Mouse (Mus musculus): ENCODE measurements around the gene Slc35a1.
A peak's percentile ranks its signal among the peaks of the same experiment; 100 is the strongest.
"Not testable (repeated sequence)": the region's sequence is repeated elsewhere in the genome, so short reads cannot be mapped to it uniquely, and the experiment has no call there.

The Slc35a1 gene

GRCm38 (mm10) chr4:34686874-34687567, at the start of gene Slc35a1:
Slc35a1 (minus strand) TSS chr4:34687438.
- peak; percentile 93 for DNase-seq

DNA sequence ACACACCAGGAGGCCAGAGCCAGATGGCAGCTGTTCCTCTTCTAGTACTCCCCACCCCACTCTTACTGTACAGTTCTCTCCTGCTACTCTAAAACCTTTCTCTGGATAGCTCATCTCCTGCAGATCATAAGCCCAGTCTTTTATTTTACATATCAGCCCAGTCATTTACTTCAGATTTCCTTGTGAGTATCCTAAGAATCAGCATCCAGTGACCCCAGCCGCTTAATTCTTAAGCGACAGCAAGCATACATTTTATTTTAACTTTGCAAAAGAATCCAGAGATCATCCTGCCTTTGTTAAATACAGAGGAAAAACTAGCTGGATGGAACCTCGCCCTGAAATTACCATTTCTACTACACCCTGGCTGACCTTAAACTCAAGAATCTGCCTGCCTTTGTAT, 47.2 kb upstream of the Slc35a1 start:
- no peak for DNase-seq

- not testable (repeated sequence) for DNase-seq
Observed at GRCm38 (mm10) chr4:34733415-34733814, 46.2 kb upstream of the Slc35a1 start.

DNA sequence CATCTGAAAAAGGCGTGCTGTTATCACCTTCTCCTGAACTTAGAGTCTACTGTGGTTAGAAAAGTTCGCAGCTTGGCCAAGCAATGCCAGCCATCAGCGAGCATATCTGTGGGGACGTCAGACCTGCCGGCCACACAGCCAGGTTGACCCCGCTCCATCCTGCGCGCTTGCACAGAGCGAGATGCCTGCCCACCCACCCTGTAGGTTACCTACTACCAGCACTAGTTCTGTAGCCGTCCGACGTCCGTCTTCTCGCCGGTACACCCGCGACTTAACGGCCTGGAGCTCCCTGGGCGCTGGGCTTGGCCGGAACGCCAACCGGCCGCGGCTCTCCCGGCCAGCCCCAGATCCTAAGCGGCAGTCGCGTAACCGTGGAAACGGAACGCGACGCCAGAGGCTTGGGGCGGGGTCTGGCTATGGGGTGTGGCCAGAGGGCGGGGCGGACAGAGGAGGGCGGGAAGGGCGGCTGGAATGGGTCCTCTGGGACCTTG, 42.7 kb upstream of the Slc35a1 start, which contains the start of gene Cfap206:
Gene Cfap206, minus strand, starts transcription at position 356 of the 491 bp plus-strand sequence.
- peak; percentile 59 for DNase-seq

GRCm38 (mm10) chr4:34725710-34726109, 38.5 kb upstream of the Slc35a1 start:
- DNase-seq: not testable (repeated sequence)

GRCm38 (mm10) chr4:34724306-34724705, 37.1 kb upstream of the Slc35a1 start:
- no peak for DNase-seq

- no peak for DNase-seq
Observed at GRCm38 (mm10) chr4:34723186-34723585, 35.9 kb upstream of the Slc35a1 start.

- DNase-seq: no peak
Observed at GRCm38 (mm10) chr4:34720127-34720895, 33.1 kb upstream of the Slc35a1 start.

- DNase-seq: no peak
Observed at GRCm38 (mm10) chr4:34719421-34719820, 32.2 kb upstream of the Slc35a1 start.

DNA sequence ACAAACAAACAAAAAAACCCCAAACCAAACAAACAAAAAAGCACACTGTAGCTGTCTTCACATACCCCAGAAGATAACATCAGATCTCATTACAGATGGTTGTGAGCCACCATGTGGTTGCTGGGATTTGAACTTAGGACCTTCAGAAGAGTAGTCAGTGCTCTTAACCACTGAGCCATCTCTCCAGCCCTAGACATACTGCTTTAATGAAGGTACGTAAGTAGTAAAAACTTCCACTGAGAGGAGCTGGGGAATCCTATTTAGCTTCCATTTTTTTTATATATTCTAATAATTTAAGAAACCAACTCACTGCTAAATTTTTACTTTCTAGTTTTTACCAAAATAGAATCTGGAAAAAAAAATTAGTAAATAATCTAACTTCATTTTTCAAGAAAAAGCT, 27.8 kb upstream of the Slc35a1 start:
- DNase-seq: no peak

GRCm38 (mm10) chr4:34708127-34708526, 20.9 kb upstream of the Slc35a1 start:
- DNase-seq: no peak

GRCm38 (mm10) chr4:34707248-34707647, 20.0 kb upstream of the Slc35a1 start:
- DNase-seq: no peak

DNA sequence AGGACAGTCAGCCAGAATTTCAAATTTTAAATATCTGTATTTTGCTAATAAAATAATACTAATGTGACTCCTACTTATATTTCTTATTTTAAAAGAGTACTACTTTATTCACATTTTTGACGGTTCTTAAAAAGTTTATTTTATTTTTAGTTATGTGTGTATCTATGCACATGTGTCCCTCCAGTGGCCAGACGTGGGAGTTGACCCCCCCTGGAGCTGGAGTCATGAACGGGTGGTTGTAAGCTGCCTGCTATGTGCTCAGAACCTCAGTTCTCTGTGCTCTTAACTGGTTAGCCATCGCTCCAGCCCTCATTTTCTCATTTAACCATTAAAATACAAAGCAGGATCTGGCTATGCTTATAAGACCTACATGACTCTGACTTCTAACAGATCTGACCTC, 15.8 kb upstream of the Slc35a1 start:
- no peak for DNase-seq

GRCm38 (mm10) chr4:34702231-34702630, 15.0 kb upstream of the Slc35a1 start:
- no peak for DNase-seq

- DNase-seq: peak; percentile 60
Observed at GRCm38 (mm10) chr4:34701528-34701927, 14.3 kb upstream of the Slc35a1 start.

DNA sequence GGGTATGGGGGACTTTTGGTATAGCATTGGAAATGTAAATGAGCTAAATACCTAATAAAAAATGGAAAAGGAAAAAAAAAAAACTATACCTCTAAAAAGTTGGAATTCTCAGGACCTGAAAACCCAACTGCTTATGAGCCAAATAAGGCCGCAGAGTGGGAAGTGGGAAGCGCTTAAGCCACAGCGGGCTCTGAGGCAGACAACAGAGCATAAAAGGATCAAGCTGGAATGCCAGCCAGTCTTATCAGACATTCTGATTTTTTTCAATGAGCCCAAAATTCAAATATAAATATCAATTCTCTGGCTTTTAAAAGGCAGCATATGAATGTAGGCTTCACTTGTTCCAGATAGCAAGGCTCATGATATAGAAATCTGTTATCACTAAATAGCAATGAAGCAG, 783 bp upstream of the Slc35a1 start:
- DNase-seq: no peak

DNA sequence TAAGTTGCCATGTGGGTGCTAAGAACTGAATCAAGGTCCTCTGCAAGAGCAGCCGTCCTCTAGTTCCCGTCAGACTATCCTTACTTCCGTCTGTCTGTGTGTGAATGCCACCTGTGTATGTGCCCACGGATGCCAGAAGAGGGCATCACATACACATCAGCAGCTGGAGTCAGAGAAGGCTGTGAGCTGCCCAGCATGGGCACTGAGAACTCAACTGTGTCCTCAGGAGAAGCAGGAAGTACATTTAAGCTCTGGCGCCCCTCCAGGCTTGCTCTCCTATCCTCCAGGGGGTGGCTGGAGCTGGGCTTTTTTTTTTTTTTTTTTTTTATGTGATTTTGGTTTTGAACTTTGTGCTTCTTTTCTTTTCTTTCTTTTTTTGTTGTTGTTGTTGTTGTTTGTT, 6.7 kb downstream of the Slc35a1 start:
- no peak for DNase-seq

DNA sequence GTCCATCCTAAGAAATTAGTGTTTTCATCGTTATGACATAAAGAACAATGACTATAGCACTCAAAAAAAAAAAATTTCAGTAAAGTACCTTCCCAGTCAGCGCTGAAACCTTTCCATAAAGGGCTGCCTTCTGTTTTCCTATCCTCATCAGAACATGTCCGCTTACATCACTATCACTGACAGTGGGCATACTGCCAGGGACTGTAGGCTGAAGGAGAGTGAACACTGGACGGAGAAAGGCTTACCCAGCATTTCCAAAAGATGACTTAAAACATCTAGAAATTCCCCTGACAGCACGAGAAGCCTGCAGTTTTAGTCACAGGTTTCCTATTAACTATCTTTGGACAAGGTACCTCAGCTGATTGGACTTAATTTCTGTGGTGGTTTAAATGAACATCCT, 13.5 kb downstream of the Slc35a1 start:
- peak; percentile 11 for DNase-seq

- no peak for DNase-seq
Observed at GRCm38 (mm10) chr4:34667923-34668322, 19.3 kb downstream of the Slc35a1 start.

DNA sequence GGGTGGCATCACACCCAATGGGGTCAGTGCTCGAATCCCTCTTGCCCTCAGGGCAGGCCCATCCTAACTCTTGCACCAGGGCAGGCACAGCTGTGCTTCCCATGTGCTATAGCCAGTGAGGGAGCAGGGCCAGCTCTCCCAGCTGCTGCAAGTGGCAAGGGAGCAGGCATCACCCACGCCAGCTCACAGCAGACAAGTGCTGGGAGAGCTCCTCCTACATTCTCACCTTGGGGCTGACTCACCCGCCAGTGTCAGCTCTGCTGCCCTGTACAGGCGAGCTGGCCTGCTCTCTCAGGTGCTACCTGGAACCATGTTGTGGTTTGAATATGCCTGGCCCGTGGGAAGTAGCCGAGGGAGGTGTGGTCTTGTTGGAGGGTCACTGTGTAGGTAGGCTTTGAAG, 25.3 kb downstream of the Slc35a1 start:
- no peak for DNase-seq

DNA sequence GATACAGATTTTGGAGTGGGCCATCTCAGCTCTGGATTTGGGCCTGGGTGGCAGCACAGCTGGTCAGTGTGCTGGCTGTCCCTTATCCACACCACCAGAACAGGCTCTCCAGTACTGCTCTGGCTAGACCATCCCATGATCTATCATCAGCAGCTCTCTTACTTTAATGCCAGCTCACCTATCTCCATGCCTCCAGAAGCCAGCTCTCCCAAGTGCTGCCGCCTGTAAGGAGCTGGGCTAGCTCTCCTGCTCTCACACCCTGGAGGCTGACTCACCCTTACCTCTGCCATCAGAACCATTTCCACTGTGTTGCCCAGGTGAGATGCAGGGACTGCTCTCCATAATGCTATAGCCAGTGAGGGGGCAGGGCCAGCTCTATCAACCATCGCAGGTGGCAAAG, 25.7 kb downstream of the Slc35a1 start:
- DNase-seq: no peak

DNA sequence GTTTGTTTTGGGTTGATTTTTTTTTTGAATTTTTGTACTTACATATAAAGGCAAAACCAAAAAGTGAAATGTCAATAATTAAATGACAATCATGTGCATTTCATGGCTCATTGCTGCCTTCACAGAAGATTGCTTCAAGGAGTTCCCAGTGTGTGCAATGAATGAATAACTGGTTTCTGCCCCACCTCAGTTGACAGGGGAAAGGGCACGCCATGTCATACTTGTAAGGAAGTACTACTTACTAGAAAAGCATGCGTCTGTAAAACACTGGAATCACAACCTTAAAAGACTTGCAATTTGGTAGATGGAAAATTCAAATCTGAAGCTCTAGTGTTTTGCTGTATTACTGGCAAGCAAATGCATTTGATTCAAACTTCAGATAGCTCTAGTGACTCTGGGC, 28.2 kb downstream of the Slc35a1 start:
- DNase-seq: peak; percentile 9

DNA sequence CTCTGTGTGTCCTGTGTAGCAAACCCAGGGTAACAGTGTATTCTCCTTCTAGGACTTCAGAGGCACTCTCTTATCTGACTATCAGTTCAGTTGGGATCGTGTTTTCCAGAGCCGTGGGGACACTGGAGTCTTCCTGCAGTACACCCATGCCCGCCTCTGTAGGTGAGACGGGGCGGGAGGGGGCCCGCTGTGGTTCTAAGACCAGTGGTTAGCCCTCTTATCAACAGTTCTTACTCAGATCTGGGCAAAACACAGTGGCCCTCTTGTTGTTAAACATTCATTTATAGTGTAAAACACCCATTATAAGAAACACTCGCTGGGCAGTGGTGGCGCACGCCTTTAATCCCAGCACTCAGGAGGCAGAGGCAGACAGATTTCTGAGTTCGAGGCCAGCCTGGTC, 31.1 kb downstream of the Slc35a1 start:
- no peak for DNase-seq

GRCm38 (mm10) chr4:34653179-34653578, 34.1 kb downstream of the Slc35a1 start:
- DNase-seq: no peak

All from kidney, adult 9 months (tissue).